Mouse (Mus musculus): ENCODE data around the gene Wdr76. TPM values are rescaled to one million over a fixed set of nuclear protein-coding genes. Genes with fewer than 3 reads are reported as not detected.
"Not testable (repeated sequence)": the region's sequence is repeated elsewhere in the genome, so short reads cannot be mapped to it uniquely, and the experiment has no call there.

Gene Wdr76
- polyA plus RNA-seq, 1 experiment, result 2.4 TPM

DNA sequence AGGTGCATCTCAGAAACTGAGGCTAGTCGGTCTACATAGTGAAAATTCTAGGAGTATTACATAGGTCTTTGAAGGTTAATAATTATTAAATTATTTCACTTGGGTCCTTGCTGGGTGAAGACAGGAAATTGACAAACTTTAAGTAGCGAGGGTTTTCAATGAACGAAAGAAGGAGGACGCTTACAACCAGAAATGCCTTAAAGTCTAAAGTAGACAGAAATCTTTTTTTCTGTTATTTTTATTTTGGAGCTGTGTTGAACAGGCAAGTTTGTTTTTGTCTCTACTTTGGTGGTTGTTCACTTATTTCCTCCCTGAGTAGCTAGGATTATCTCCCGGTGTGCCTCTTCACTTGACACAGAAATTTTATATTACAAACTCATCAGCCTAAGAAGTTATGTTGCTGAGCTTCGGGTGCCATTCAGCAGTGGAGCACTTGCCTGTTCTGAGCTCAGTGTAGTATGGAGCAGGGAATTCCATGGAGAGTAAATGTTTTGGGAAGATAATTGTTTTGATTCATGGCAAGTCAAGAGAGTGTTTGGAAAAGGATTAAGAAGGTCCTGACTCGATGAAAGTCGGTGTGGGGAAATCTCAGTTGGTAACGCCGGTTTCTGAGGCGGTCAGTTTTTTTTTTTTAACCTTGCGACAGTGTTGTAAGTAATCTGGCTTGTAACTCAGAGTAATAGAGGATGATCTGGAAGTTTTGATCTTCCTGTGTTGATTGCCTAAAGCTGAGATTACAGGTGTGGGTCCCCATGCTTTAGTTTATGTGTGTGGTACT lies 839 bp downstream of the Wdr76 start:
- peaks cover 31% of the 10 kb centered on the region for H3K79me2 ChIP-seq (ENCODE audit: control insufficient read depth, insufficient read depth)
- peak overlapping the region; percentile 69 for H3K4me3 ChIP-seq
- no peak for TF ChIP-seq POLR2A (IDR thresholded peaks at IDR 0.05; ENCODE audit: insufficient read length, low read depth)
- TF ChIP-seq POLR2AphosphoS2 (IDR thresholded peaks at IDR 0.05; ENCODE audit: insufficient read length, low read depth), result no peak
- TF ChIP-seq SRF (IDR thresholded peaks at IDR 0.05; ENCODE audit: control insufficient read depth, insufficient read length, low read depth), result no peak
- no peak for TF ChIP-seq REST (IDR thresholded peaks at IDR 0.05; ENCODE audit: insufficient read depth, insufficient read length)
- no peak for TF ChIP-seq MAX (IDR thresholded peaks at IDR 0.05; ENCODE audit: low read depth)
- TF ChIP-seq MYOD1 (IDR thresholded peaks at IDR 0.05; ENCODE audit: control insufficient read depth in 1 of 3, insufficient read length in 2 of 3, low read depth in 2 of 3), result no peak
- no peak for TF ChIP-seq E2F4 (IDR thresholded peaks at IDR 0.05; ENCODE audit: insufficient read depth)
- TF ChIP-seq CEBPB (IDR thresholded peaks at IDR 0.05; ENCODE audit: insufficient read depth, poor library complexity, severe bottlenecking), result no peak
- no peak for TF ChIP-seq TCF12 (IDR thresholded peaks at IDR 0.05; ENCODE audit: insufficient read depth, poor library complexity, severe bottlenecking)
- TF ChIP-seq TCF3 (IDR thresholded peaks at IDR 0.05; ENCODE audit: insufficient read length, low read depth), result no peak
- no peak for TF ChIP-seq USF1 (IDR thresholded peaks at IDR 0.05; ENCODE audit: low read depth)
- no peak for TF ChIP-seq MYOG (IDR thresholded peaks at IDR 0.05; ENCODE audit: control insufficient read depth in 1 of 3, insufficient read depth in 1 of 3, insufficient read length in 2 of 3, low read depth in 2 of 3)
- H3ac ChIP-seq (ENCODE audit: control insufficient read depth, insufficient read length), result no peak overlapping the region
- H3K36me3 ChIP-seq (ENCODE audit: control insufficient read depth, insufficient read depth), result no peaks in the 10 kb centered on the region
- peak overlapping the region; percentile 83 for H3K4me2 ChIP-seq (ENCODE audit: low read depth)
- H3K27me3 ChIP-seq (ENCODE audit: control insufficient read depth, insufficient read depth, insufficient read length), result no peaks in the 10 kb centered on the region

GRCm38 (mm10) chr2:121507951-121508330 lies 1.4 kb downstream of the Wdr76 start:
- Histone ChIP-seq H3K27me3 (ENCODE audit: control insufficient read depth, insufficient read depth, insufficient read length) (no peaks in the 10 kb centered on the region), H3ac (ENCODE audit: control insufficient read depth, insufficient read length) (no peak overlapping the region), H3K36me3 (ENCODE audit: control insufficient read depth, insufficient read depth) (no peaks in the 10 kb centered on the region), H3K4me2 (ENCODE audit: low read depth) (peak overlapping the region; percentile 83), H3K79me2 (ENCODE audit: control insufficient read depth, insufficient read depth) (peaks cover 31% of the 10 kb centered on the region), H3K4me3 (peak overlapping the region; percentile 69)
- TF ChIP-seq POLR2AphosphoS2 (IDR thresholded peaks at IDR 0.05; ENCODE audit: insufficient read length, low read depth), result no peak
- no peak for TF ChIP-seq REST (IDR thresholded peaks at IDR 0.05; ENCODE audit: insufficient read depth, insufficient read length)
- no peak for TF ChIP-seq TCF3 (IDR thresholded peaks at IDR 0.05; ENCODE audit: insufficient read length, low read depth)
- no peak for TF ChIP-seq SRF (IDR thresholded peaks at IDR 0.05; ENCODE audit: control insufficient read depth, insufficient read length, low read depth)
- TF ChIP-seq POLR2A (IDR thresholded peaks at IDR 0.05; ENCODE audit: insufficient read length, low read depth), result no peak
- no peak for TF ChIP-seq USF1 (IDR thresholded peaks at IDR 0.05; ENCODE audit: low read depth)
- TF ChIP-seq E2F4 (IDR thresholded peaks at IDR 0.05; ENCODE audit: insufficient read depth), result no peak
- no peak for TF ChIP-seq MYOG (IDR thresholded peaks at IDR 0.05; ENCODE audit: control insufficient read depth in 1 of 3, insufficient read depth in 1 of 3, insufficient read length in 2 of 3, low read depth in 2 of 3)
- TF ChIP-seq CEBPB (IDR thresholded peaks at IDR 0.05; ENCODE audit: insufficient read depth, poor library complexity, severe bottlenecking), result no peak
- TF ChIP-seq TCF12 (IDR thresholded peaks at IDR 0.05; ENCODE audit: insufficient read depth, poor library complexity, severe bottlenecking), result no peak
- TF ChIP-seq MYOD1 (IDR thresholded peaks at IDR 0.05; ENCODE audit: control insufficient read depth in 1 of 3, insufficient read length in 2 of 3, low read depth in 2 of 3), result no peak
- TF ChIP-seq MAX (IDR thresholded peaks at IDR 0.05; ENCODE audit: low read depth), result no peak

DNA sequence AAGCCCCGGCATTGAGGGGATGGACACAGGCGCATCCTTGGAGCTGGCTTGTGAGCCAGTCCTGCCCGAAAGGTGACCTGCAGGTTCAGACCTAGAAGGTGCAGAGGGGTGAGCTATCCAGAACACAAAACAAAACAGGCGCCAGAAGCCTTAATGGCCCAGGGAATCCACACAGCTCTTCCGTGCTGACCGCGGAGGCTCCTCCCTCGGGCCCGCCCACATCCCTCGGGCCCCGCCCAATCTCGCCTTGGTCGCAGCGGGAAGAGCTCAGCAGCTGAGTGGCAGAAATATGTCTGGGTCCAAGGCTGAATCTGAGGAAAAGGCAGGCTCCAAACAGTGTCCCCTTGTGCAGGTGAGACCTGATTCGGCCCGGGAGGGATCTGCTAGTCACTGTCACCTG lies 3.1 kb downstream of the Wdr76 start:
- TF ChIP-seq MYOG (IDR thresholded peaks at IDR 0.05; ENCODE audit: control insufficient read depth in 1 of 3, insufficient read depth in 1 of 3, insufficient read length in 2 of 3, low read depth in 2 of 3), result no peak
- no peak for TF ChIP-seq MAX (IDR thresholded peaks at IDR 0.05; ENCODE audit: low read depth)
- TF ChIP-seq CEBPB (IDR thresholded peaks at IDR 0.05; ENCODE audit: insufficient read depth, poor library complexity, severe bottlenecking), result no peak
- Histone ChIP-seq H3ac (ENCODE audit: control insufficient read depth, insufficient read length) (no peak overlapping the region), H3K4me3 (peak overlapping the region; percentile 24), H3K4me2 (ENCODE audit: low read depth) (peak overlapping the region; percentile 78), H3K36me3 (ENCODE audit: control insufficient read depth, insufficient read depth) (no peaks in the 10 kb centered on the region), H3K79me2 (ENCODE audit: control insufficient read depth, insufficient read depth) (peaks cover 31% of the 10 kb centered on the region), H3K27me3 (ENCODE audit: control insufficient read depth, insufficient read depth, insufficient read length) (no peaks in the 10 kb centered on the region)

DNA sequence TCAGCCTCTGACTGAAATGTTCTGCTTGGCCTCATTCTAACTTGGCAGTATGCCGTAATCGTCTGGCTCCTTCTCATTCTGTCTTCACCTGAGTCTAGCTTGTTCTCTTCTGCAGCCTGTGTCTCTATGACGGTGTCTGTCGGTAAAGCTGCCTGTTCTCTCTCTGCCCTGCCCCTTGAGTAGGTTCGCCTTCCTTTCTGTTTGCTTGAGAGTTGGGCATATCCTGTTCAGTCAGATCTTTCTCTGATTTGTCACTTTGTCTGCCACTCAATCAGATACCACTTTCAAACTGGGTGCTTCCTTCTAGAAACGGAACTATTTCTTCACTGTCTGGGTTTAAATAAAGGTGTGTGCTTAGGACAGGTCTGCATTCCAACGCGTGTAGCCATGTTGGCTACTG lies 4.9 kb downstream of the Wdr76 start:
- Histone ChIP-seq H3K4me3 (no peak overlapping the region), H3K4me2 (ENCODE audit: low read depth) (no peak overlapping the region), H3K27me3 (ENCODE audit: control insufficient read depth, insufficient read depth, insufficient read length) (no peaks in the 10 kb centered on the region), H3K36me3 (ENCODE audit: control insufficient read depth, insufficient read depth) (no peaks in the 10 kb centered on the region), H3ac (ENCODE audit: control insufficient read depth, insufficient read length) (no peak overlapping the region), H3K79me2 (ENCODE audit: control insufficient read depth, insufficient read depth) (peaks cover 31% of the 10 kb centered on the region)
- no peak for TF ChIP-seq E2F4 (IDR thresholded peaks at IDR 0.05; ENCODE audit: insufficient read depth)
- TF ChIP-seq MYOD1 (IDR thresholded peaks at IDR 0.05; ENCODE audit: control insufficient read depth in 1 of 3, insufficient read length in 2 of 3, low read depth in 2 of 3), result no peak
- no peak for TF ChIP-seq MYOG (IDR thresholded peaks at IDR 0.05; ENCODE audit: control insufficient read depth in 1 of 3, insufficient read depth in 1 of 3, insufficient read length in 2 of 3, low read depth in 2 of 3)
- TF ChIP-seq TCF12 (IDR thresholded peaks at IDR 0.05; ENCODE audit: insufficient read depth, poor library complexity, severe bottlenecking), result no peak
- TF ChIP-seq POLR2A (IDR thresholded peaks at IDR 0.05; ENCODE audit: insufficient read length, low read depth), result no peak
- no peak for TF ChIP-seq REST (IDR thresholded peaks at IDR 0.05; ENCODE audit: insufficient read depth, insufficient read length)
- no peak for TF ChIP-seq MAX (IDR thresholded peaks at IDR 0.05; ENCODE audit: low read depth)
- no peak for TF ChIP-seq POLR2AphosphoS2 (IDR thresholded peaks at IDR 0.05; ENCODE audit: insufficient read length, low read depth)
- no peak for TF ChIP-seq SRF (IDR thresholded peaks at IDR 0.05; ENCODE audit: control insufficient read depth, insufficient read length, low read depth)
- no peak for TF ChIP-seq CEBPB (IDR thresholded peaks at IDR 0.05; ENCODE audit: insufficient read depth, poor library complexity, severe bottlenecking)
- TF ChIP-seq TCF3 (IDR thresholded peaks at IDR 0.05; ENCODE audit: insufficient read length, low read depth), result no peak
- TF ChIP-seq USF1 (IDR thresholded peaks at IDR 0.05; ENCODE audit: low read depth), result no peak

DNA sequence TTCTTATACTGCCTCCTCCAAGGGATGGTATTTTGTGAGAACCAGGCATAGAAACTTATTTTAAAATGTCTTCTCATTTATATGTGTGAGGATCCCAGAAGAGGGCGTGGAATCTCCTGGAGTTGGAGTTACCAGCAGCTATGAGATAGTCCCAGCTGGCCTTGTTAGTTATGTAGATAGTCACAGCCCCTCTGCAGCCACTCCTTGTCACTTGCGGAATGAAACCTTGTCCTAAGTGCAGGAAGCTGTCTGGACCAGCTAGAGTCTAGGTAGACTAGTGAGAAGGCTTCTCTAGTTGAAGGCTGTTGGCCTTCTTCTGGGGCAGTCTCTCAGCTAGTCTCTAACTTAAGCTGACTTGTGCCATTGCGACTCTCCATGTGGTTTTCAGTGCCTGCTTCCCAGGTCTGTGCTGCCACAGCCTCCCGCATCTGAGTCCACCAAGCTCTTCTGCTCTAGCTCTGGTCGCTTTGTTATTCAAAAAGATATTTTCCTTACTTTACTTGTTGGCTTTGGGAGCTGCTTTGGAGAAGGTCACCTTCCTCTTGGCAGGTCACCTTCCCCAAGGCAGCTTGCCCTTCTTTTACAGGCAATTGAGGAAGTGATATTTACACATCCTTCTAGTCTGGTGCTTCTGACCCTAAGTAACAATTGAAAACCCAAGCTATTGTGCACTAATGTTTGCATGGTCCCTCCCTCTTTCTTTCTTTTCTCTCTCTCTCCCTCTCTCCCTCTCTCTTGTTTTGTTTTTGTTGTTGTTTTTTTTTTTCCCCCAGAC lies 6.7 kb downstream of the Wdr76 start:
- H3K27me3 ChIP-seq (ENCODE audit: control insufficient read depth, insufficient read depth, insufficient read length); H3K4me2 ChIP-seq (ENCODE audit: low read depth); H3K36me3 ChIP-seq (ENCODE audit: control insufficient read depth, insufficient read depth); H3K4me3 ChIP-seq; H3ac ChIP-seq (ENCODE audit: control insufficient read depth, insufficient read length): not testable (repeated sequence)
- peaks cover 18% of the 10 kb centered on the region for H3K79me2 ChIP-seq (ENCODE audit: control insufficient read depth, insufficient read depth)
